Mouse (Mus musculus) E14TG2a.4 (cell line): ENCODE data around the gene Csf2rb.

ENCODE experiments used
- CTCF ChIP-seq: conservative IDR thresholded peaks from 2 replicates; pipeline ENCODE4 v1.5.1; 2014; ENCODE audit warnings: low read length
- POU5F1 ChIP-seq: IDR thresholded peaks from 2 replicates; pipeline ENCODE4 v1.6.1; 2014; ENCODE audit warnings: low read length, borderline replicate concordance

- no peak for TF ChIP-seq CTCF
- no peak for TF ChIP-seq POU5F1
Observed at GRCm38 (mm10) chr15:78330706-78331105, 5.2 kb downstream of the Csf2rb start.
